Mouse (Mus musculus): ENCODE measurements around the gene 1700067K01Rik. TPM values are rescaled to one million over a fixed set of nuclear protein-coding genes. Genes with fewer than 3 reads are reported as not detected.

1700067K01Rik gene
- total RNA-seq (2015) (0.16 TPM in 1 of 2 replicates, not detected in the other), total RNA-seq (2017) (0.41 TPM in 1 of 2 replicates, not detected in the other)

- no peak for ATAC-seq (ENCODE audit: poor library complexity, severe bottlenecking)
Measured at GRCm38 (mm10) chr8:84001281-84002000, at the start of gene 1700067K01Rik. Gene 1700067K01Rik (plus strand): TSS chr8:84001502.

- ATAC-seq (ENCODE audit: poor library complexity, severe bottlenecking) = 0 out of 2 replicates have a peak, but pooled peaks have one; percentile 0
Measured at GRCm38 (mm10) chr8:83954749-83955105, 46.6 kb upstream of the 1700067K01Rik start.

- ATAC-seq (ENCODE audit: poor library complexity, severe bottlenecking) = peak; percentile 88
Measured at GRCm38 (mm10) chr8:83955106-83955957, 46.0 kb upstream of the 1700067K01Rik start, which contains the start of the genes Gm10644 and Asf1b. Gene Gm10644 (minus strand): TSS chr8:83955205. Gene Asf1b (plus strand): TSS chr8:83955507.

- ATAC-seq (ENCODE audit: poor library complexity, severe bottlenecking) = no peak
Measured at GRCm38 (mm10) chr8:83955958-83956218, 45.4 kb upstream of the 1700067K01Rik start.

GRCm38 (mm10) chr8:83956789-83957188 lies 44.5 kb upstream of the 1700067K01Rik start:
- peak; percentile 45 for ATAC-seq (ENCODE audit: poor library complexity, severe bottlenecking)

GRCm38 (mm10) chr8:83964015-83964765 lies 37.1 kb upstream of the 1700067K01Rik start:
- ATAC-seq (ENCODE audit: poor library complexity, severe bottlenecking) = no peak

GRCm38 (mm10) chr8:83967701-83968100 lies 33.6 kb upstream of the 1700067K01Rik start:
- ATAC-seq (ENCODE audit: poor library complexity, severe bottlenecking) = no peak

- no peak for ATAC-seq (ENCODE audit: poor library complexity, severe bottlenecking)
Measured at GRCm38 (mm10) chr8:83971121-83971520, 30.2 kb upstream of the 1700067K01Rik start.

- ATAC-seq (ENCODE audit: poor library complexity, severe bottlenecking) = no peak
Measured at GRCm38 (mm10) chr8:83971661-83972060, 29.6 kb upstream of the 1700067K01Rik start.

GRCm38 (mm10) chr8:83972150-83973120 lies 28.9 kb upstream of the 1700067K01Rik start, which contains the start of gene Prkaca:
Gene Prkaca (plus strand): TSS chr8:83972993.
- ATAC-seq (ENCODE audit: poor library complexity, severe bottlenecking) = peak; percentile 97

- ATAC-seq (ENCODE audit: poor library complexity, severe bottlenecking) = no peak
Measured at GRCm38 (mm10) chr8:83973161-83974031, 27.9 kb upstream of the 1700067K01Rik start.

GRCm38 (mm10) chr8:83974521-83974920 lies 26.8 kb upstream of the 1700067K01Rik start:
- ATAC-seq (ENCODE audit: poor library complexity, severe bottlenecking) = no peak

GRCm38 (mm10) chr8:83976101-83976630 lies 25.1 kb upstream of the 1700067K01Rik start:
- no peak for ATAC-seq (ENCODE audit: poor library complexity, severe bottlenecking)

GRCm38 (mm10) chr8:83976779-83977350 lies 24.4 kb upstream of the 1700067K01Rik start:
- ATAC-seq (ENCODE audit: poor library complexity, severe bottlenecking) = no peak

GRCm38 (mm10) chr8:83977646-83978045 lies 23.7 kb upstream of the 1700067K01Rik start:
- ATAC-seq (ENCODE audit: poor library complexity, severe bottlenecking) = no peak

GRCm38 (mm10) chr8:83978200-83978599 lies 23.1 kb upstream of the 1700067K01Rik start:
- no peak for ATAC-seq (ENCODE audit: poor library complexity, severe bottlenecking)

- ATAC-seq (ENCODE audit: poor library complexity, severe bottlenecking) = no peak
Measured at GRCm38 (mm10) chr8:83980250-83980649, 21.1 kb upstream of the 1700067K01Rik start.

- ATAC-seq (ENCODE audit: poor library complexity, severe bottlenecking) = no peak
Measured at GRCm38 (mm10) chr8:83980845-83981244, 20.5 kb upstream of the 1700067K01Rik start.

Data from megakaryocyte, adult 5-6 weeks (primary cell).